Mouse (Mus musculus) lung, postnatal 0 days (tissue): ENCODE measurements around the gene Ttc24.

Experiments used
- CTCF ChIP-seq: IDR thresholded peaks from 2 replicates; pipeline ENCODE4 v1.5.1; 2016; ENCODE audit warnings: antibody characterized with exemption, mild to moderate bottlenecking
- EP300 ChIP-seq: IDR thresholded peaks from 2 replicates; pipeline ENCODE4 v1.6.1; 2016; ENCODE audit warnings: antibody characterized with exemption, mild to moderate bottlenecking, control low read depth

GRCm38 (mm10) chr3:88109126-88109525 lies 31.0 kb upstream of the Ttc24 start:
- no peak for TF ChIP-seq EP300
- TF ChIP-seq CTCF, result no peak
